Mouse (Mus musculus) spleen, adult 2 months (tissue): Measurements from ENCODE around the gene Pik3cg. TPM values are rescaled to one million over a fixed set of nuclear protein-coding genes. Genes with fewer than 3 reads are reported as not detected.

ENCODE experiments used
- DNase-seq, 2 experiments: peaks; one replicate each; pipeline versions ENCODE4 v3.0.0 to v3.0.0-alpha.2; 2012 to 2021; ENCODE audit warnings: low spot score in 2 of 2, low read depth in 1 of 2
- H3K27ac ChIP-seq: fragments of 200-500 bp; 2 replicates; pipeline ENCODE4 v1.5.1; 2012; ENCODE audit warnings: low read length, inconsistent platforms; ENCODE audit not compliant: insufficient read depth
- H3K27me3 ChIP-seq: fragments of 200-500 bp; 2 replicates; pipeline ENCODE4 v1.6.1; 2012; ENCODE audit warnings: mild to moderate bottlenecking, moderate library complexity, low read length, inconsistent platforms; ENCODE audit not compliant: control insufficient read depth, insufficient read depth
- H3K36me3 ChIP-seq: fragments of 200-500 bp; 2 replicates; pipeline ENCODE4 v1.6.1; 2012; ENCODE audit warnings: mild to moderate bottlenecking, low read length, inconsistent platforms; ENCODE audit not compliant: control insufficient read depth, insufficient read depth
- H3K4me1 ChIP-seq: fragments of 200-500 bp; 2 replicates; pipeline ENCODE4 v1.6.1; 2011; ENCODE audit warnings: inconsistent platforms; ENCODE audit not compliant: control insufficient read depth, insufficient read depth, insufficient read length
- H3K4me3 ChIP-seq: fragments of 200-500 bp; 2 replicates; pipeline ENCODE4 v1.5.1; 2011; ENCODE audit warnings: mild to moderate bottlenecking, inconsistent platforms; ENCODE audit not compliant: insufficient read depth, insufficient read length; ENCODE audit errors: extremely low read depth
- CTCF ChIP-seq: fragments of 200-500 bp; IDR thresholded peaks from 2 replicates; pipeline ENCODE4 v1.5.1; 2011; ENCODE audit warnings: mild to moderate bottlenecking, inconsistent platforms; ENCODE audit not compliant: insufficient read depth, insufficient read length, insufficient replicate concordance; ENCODE audit errors: extremely low read depth
- POLR2A ChIP-seq: fragments of 200-500 bp; IDR thresholded peaks from 2 replicates; pipeline ENCODE4 v1.6.1; 2011; ENCODE audit warnings: low read depth, low read length, inconsistent platforms
- WGBS: fragments of 180-500 bp; shearing (Covaris S2); methylation state at CpG from one replicate; pipeline ENCODE4 v1.1.7; 2018; 5-methylcytosine and 5-hydroxymethylcytosine counted together
- polyA plus RNA-seq: library from polyadenylated mRNA; depleted of rRNA; stranded (reverse); fragments of >200 nt; gene quantifications from 2 replicates; pipeline ENCODE4 v1.2.3, GENCODE M21; 2012

Pik3cg gene
- polyA plus RNA-seq, 1 experiment = 14.3 TPM

DNA sequence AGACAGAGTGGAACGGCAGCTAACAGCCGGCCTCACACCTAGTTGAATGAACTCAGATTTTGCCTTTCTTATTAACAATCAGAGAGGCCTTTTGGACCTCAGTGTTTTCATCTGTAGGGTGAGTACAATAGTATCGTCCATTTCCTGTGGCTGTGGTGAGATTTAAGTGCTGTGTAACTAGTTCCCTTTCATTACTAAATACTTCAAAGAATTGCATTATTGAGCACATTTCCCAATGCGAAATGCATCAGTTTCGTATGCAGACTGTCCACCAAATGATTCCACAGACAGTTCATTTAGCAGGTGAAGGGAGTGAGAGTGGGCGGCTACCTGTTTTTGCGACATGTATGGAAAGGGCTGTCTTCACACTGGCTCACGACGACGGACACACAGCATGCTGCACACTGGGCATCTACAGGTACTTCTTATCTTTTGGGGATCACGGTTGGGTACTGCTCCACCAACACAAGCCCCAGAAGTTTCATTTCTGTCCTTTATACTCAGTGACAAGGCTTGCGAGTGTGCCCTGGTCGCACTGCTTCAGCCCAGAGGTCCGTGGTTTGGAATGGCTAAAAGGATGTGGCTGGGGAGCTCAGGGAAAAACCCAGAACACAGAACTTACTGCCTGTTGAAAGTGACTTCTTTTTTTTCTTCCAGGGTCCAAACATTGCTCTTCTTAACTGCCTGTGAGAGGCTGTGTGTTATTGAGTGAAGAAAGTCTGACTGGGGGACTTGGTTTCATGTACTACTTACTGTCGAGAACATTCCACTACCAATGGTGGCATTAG, 25.6 kb downstream of the Pik3cg start:
- 80% methylated on average over 15 of the region's 15 CpGs for WGBS
- no peak for DNase-seq
- Histone ChIP-seq H3K27ac (no peak overlapping the region), H3K4me1 (no peaks in the 10 kb centered on the region), H3K4me3 (no peak overlapping the region), H3K36me3 (peaks cover 18% of the 10 kb centered on the region), H3K27me3 (no peaks in the 10 kb centered on the region)
- no peak for TF ChIP-seq CTCF
- no peak for TF ChIP-seq POLR2A

DNA sequence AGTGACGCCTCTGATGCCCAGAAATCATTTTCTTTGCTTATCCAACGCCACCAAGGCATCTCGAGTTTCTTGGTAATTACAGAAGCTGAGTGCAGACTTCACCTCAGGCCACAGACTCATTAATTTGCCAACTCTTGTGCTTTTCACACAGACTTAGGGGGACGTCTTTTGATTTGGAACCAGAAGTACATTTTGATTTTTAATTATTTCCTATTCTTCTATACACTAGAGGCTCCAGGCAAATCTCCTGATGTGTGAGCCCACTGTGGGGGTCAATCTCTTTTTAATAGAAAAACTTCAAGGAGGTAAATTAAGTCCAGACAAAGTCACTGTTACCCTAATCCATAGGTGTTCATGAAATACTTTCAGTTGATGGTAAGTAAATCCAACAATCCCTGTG, 26.6 kb downstream of the Pik3cg start:
- WGBS = 86% methylated on average over 4 of the region's 4 CpGs
- Histone ChIP-seq H3K27me3 (no peaks in the 10 kb centered on the region), H3K27ac (no peak overlapping the region), H3K4me3 (no peak overlapping the region), H3K4me1 (no peaks in the 10 kb centered on the region), H3K36me3 (peaks cover 16% of the 10 kb centered on the region)
- TF ChIP-seq POLR2A = no peak
- no peak for TF ChIP-seq CTCF
- no peak for DNase-seq

DNA sequence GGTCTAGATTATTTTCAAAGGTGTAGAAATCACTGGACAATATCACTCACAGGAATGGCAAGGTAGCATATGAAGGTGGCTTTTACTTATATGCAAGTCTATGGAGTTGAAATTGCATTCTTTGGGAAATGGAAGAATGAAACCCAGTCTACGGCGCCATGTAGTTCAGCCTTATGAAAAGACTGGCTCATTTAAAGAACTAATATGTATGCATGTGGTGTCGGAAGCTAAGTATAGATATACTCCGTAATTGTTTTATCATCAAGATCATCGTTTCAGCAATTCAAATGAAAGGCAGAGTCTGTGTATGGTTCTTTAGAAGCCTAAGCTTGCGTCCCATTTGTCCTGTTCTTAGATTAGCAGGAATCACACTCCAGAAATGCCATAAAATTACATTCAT, 34.0 kb downstream of the Pik3cg start:
- TF ChIP-seq CTCF = no peak
- no peak for TF ChIP-seq POLR2A
- 97% methylated on average over 6 of the region's 6 CpGs for WGBS
- Histone ChIP-seq H3K4me1 (peaks cover 1% of the 10 kb centered on the region; the same call in 1 of the 2 replicates), H3K27me3 (no peaks in the 10 kb centered on the region), H3K36me3 (peaks cover 21% of the 10 kb centered on the region), H3K27ac (no peak overlapping the region), H3K4me3 (no peak overlapping the region)
- no peak for DNase-seq

DNA sequence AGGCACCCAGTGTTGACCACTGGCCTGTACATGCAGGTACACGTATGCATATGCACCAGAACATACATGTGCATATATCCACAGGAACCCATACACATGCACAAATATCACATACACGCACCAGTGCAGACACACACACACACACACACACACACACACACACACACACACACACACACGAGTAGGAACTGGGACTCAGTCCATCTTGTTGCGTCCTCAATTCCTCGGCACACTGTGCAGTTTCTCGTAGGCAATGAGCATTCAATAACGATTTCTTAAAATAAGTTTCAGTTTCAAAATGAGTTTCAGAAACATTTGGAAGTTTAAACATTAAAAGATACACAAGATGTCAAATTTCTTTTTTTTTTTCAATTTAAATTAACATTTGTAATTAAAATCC, 35.6 kb downstream of the Pik3cg start:
- TF ChIP-seq CTCF (no peak), POLR2A (no peak)
- Histone ChIP-seq H3K27me3 (no peaks in the 10 kb centered on the region), H3K4me1 (peaks cover 10% of the 10 kb centered on the region; the same call in 1 of the 2 replicates), H3K27ac (no peak overlapping the region), H3K36me3 (peaks cover 19% of the 10 kb centered on the region), H3K4me3 (no peak overlapping the region)
- whole genome bisulfite sequencing = 76% methylated on average over 7 of the region's 7 CpGs
- DNase-seq = no peak

DNA sequence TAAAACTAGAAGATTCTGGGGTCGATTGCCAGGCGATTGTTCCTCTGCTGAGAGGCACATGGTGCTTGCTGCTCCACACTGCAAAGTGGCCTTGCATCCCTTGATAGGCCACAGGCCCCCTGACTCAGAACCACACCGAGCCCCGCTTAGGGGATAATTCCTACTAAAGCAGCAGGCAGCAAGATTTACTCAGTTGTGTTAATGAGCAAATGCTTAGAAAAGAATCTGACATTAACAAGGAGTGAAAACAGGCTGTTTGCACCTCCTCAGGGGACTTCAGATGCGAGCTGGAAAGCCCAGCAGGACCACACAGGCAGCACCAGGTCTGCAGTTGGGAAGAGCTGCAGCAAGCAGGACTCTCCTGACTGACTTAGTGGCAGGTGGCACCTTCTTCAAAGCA, 39.3 kb downstream of the Pik3cg start:
- TF ChIP-seq CTCF (no peak), POLR2A (no peak)
- peaks cover 10% of the 10 kb centered on the region; the same call in 1 of the 2 replicates for H3K4me1 ChIP-seq
- DNase-seq = no peak
- whole genome bisulfite sequencing = 14% methylated on average over 5 of the region's 5 CpGs
- no peak overlapping the region for H3K4me3 ChIP-seq
- H3K36me3 ChIP-seq = peaks cover 3% of the 10 kb centered on the region
- H3K27me3 ChIP-seq = no peaks in the 10 kb centered on the region
- peak overlapping the region; percentile 52; the same call in 1 of the 2 replicates for H3K27ac ChIP-seq

DNA sequence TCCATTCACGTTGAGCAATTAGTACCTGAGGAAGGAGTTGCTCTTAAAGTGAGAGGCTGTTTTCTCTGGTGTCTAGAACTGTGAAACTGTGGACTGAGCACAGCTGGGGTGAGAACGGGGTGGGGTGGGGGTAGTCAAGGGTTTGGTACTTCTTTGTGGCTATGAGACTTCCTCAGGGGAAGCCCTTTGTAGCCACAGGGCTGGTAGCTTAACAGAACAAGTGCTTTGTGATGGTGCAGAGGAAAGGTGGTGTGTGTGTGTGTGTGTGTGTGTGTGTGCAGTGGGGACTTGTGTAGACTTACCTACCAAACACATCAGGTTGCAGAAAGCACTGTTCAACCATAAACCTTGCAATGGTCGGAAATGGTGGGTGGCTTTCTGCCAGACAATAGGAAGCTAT, 39.7 kb downstream of the Pik3cg start:
- Histone ChIP-seq H3K4me1 (peaks cover 10% of the 10 kb centered on the region; the same call in 1 of the 2 replicates), H3K36me3 (peaks cover 1% of the 10 kb centered on the region), H3K27me3 (no peaks in the 10 kb centered on the region), H3K4me3 (no peak overlapping the region), H3K27ac (peak overlapping the region; percentile 52; the same call in 1 of the 2 replicates)
- under 1% methylated on average over 3 of the region's 3 CpGs for WGBS
- TF ChIP-seq CTCF = no peak
- no peak for TF ChIP-seq POLR2A
- peak; percentile 40 to 49 for DNase-seq

DNA sequence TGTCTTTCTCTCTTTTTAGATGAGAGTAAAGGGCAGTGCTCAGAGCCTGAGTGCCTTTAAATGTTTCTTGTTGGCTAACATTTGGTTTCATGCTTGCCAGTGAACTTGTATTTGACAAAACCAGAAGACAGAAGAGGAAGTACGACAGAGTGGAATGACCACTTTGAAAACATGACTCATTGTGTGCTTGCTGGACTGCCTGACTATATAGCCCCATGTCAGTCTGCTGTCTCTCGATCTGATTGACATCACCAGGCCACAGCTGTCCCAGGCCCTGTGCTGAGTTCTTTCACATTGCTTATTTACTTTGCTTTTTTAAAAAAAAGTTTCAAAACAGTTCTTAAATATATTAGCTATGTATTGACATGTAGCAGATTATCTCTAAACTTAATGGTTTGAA, 44.8 kb downstream of the Pik3cg start:
- Histone ChIP-seq H3K36me3 (no peaks in the 10 kb centered on the region), H3K27ac (no peak overlapping the region), H3K4me1 (peaks cover 2% of the 10 kb centered on the region; the same call in 1 of the 2 replicates), H3K4me3 (no peak overlapping the region), H3K27me3 (no peaks in the 10 kb centered on the region)
- DNase-seq = no peak
- no peak for TF ChIP-seq POLR2A
- TF ChIP-seq CTCF = no peak
- 15% methylated on average over 2 of the region's 2 CpGs for WGBS
